Mouse (Mus musculus) spleen, adult 2 months (tissue): Measurements from ENCODE around the gene Rbms2.

Source experiments
- CTCF ChIP-seq: fragments of 200-500 bp; IDR thresholded peaks from 2 replicates; pipeline ENCODE4 v1.5.1; 2011; ENCODE audit warnings: mild to moderate bottlenecking, inconsistent platforms; ENCODE audit not compliant: insufficient read depth, insufficient read length, insufficient replicate concordance; ENCODE audit errors: extremely low read depth
- POLR2A ChIP-seq: fragments of 200-500 bp; IDR thresholded peaks from 2 replicates; pipeline ENCODE4 v1.6.1; 2011; ENCODE audit warnings: low read depth, low read length, inconsistent platforms

DNA sequence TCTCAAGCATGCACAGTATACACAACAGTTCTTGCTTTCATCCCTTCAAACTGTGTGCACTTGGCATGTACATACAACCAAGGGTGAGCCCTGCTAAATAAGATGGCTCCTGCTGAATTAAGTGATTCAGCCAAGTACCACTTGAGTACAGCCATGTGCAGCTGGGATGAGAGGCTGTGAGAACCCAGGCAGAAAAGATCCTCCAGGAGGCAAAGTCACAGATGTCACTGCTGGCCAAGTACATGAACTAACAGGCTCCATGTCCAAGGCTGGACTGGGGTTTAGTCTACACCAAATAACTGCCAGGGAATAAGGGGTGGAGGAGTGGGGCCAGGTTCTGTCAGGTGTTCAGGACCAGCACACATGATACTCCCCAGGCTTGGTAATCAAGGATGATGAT is 48.3 kb downstream of the Rbms2 start:
- TF ChIP-seq POLR2A (no peak), CTCF (no peak)
